Mouse (Mus musculus): Measurements from ENCODE around the gene Usp21. TPM values are rescaled to one million over a fixed set of nuclear protein-coding genes. Genes with fewer than 3 reads are reported as not detected.
A peak's percentile ranks its signal among the peaks of the same experiment; 100 is the strongest.

Gene Usp21
- total RNA-seq, 2 experiments from 2014 or later, result 9.4 to 9.6 TPM

DNA sequence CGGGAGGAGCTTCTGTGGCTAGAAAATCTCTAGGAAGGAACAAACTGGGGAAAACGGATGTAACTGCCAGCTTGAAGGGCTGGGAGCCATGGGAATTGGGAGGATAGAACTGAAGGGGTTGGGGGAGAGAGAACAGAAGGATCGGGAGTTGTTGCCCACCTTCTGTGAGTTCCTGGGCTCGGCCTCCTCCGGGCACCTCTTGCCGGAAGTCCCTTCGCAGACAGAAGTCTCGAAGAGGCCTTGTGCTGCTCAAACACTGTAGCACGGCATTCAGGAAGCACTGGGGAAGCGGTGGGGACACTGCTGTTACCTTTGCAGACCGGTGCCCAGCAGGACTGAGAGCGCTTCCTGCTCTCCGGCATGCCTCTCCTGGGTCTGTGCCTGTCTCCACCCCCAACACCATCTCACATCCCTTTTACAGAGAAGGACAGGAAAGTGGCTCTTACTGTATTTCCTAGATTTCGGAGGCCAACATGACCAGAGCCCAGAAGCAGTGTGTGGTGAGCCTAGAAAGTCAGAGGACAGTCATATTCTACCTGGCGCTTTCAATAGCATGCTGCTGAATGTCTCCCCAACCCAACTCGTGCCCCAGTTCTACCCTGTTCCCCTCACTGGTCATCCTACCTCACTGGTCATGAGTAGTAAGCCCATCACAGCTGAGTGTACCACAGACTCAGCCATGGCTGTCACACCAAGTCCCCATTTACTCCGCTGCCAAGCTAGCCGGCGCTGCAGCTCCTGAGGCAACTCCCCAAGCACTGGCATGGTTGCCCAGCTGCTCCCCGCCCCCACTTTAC is 2.5 kb downstream of the Usp21 start:
- ATAC-seq (replicated peaks; ENCODE audit: low FRiP score, poor library complexity, severe bottlenecking), result no peak

DNA sequence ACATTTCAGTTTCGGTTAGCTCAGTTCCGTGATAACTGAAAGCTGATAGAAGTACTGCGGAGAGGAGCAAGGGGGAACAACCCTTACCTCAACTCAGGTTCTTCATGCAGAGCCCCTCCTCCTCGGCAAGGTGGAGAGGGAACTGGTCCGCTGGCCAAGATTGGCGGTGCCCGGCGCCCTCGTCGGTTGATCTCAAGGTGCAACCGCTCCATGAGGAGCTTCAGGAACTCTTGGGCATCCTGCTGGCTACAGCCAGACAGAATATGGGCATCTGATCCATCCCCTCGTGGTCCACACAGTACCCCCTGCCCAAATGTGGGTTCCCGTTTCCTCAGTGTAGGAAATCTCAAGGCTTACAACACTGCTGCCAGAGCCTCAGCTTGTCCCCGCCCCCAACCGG is 3.3 kb downstream of the Usp21 start:
- no peak for ATAC-seq (replicated peaks; ENCODE audit: low FRiP score, poor library complexity, severe bottlenecking)

DNA sequence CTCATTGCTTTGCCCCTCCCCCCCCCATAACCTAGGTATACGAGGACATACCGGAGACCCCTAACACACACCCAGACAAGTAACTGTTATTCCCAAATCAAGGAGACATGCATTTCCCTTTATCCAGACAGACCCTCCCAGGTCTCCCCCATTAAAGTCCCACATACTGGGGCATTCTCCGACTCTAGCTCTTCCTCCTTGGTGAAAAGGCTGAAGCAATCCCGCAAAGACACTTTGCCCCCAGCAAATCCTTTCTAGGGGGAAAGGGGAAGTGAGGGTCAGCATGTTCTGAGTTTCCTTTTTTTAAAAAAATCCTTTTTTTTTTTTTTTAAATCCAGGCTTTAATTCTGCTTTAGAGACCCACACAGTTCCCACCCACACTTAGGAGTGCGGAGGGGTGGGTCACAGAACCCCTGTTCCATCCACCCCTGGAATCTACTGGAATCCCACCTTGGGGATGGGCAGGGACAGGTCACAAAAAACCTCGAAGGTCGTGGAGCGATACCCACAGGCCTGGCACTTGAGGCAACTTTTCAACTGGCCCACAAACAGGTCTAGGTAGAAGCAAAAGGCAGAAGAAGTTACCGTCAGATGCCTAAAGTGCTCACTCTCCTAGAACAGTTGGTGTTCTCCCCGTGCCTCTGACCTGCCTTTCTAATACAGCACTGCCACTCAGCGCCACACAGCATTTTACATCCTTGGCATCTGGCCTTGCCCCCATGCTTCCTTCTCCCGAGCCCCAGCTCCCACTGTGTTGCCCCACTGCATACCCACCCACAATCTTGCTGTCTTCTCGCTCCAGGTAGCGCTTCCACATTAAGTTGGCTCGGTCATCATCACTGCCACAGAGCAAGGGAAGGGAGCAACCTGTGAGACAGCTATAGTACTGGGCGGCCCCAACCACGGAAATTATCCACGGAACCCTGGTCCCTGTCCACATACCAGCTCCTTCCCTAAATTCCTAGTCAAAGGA is 4.3 kb downstream of the Usp21 start:
- no peak for ATAC-seq (replicated peaks; ENCODE audit: low FRiP score, poor library complexity, severe bottlenecking)

DNA sequence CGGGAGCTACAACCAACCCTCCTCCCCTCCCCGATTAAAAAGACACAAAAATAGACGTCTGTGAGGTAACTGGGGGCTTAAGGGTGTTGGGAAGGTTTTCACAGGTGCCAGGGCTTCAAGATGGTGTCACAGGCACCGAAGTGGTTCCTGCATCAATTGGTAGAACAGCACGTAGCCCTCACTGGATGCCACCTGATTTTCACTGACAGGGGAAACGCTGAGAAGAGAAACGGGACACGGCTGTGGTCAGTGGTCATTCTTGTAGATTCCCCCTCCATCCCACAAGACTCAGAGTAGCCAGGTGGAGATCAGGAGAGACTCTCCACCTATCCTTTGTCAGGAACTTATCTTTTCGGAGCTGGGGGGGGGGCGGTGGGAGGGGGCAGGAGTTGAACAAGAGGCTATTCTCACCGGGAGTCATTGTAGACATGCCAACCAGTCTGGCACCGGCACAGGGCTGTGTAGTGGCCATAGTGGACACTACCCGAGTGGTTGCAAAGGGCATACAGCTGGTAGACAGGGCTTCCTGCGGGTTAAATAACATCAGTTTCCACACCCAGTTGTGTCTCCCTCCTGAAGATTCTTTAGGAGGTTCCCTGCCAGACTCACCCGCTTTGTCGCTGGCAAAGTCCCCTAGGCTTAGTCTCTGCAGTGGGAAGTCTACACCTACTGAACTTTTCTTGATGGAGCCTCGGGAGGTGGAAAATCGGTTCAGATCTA is 5.5 kb downstream of the Usp21 start:
- no peak for ATAC-seq (replicated peaks; ENCODE audit: low FRiP score, poor library complexity, severe bottlenecking)

DNA sequence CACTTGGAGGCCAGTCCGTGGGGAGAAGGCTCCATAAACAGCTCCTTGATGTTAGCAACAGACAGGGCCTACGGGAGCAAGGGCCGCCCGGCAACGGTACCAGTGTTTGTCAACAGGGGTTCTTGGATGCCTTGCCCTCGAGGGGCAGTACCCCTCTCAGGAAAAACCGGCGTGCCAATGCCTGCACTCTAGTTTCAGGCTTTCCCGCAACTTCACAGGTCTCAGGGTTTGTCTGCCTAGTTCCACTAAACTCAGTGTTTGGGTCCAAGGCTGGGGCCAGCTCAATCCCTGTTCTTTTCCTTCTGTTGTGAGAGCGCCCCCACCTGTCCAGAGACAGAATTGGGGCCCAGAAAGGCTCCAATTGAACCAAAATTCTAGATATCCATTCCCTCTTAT is 6.3 kb downstream of the Usp21 start:
- peak; percentile 60 for ATAC-seq (replicated peaks; ENCODE audit: low FRiP score, poor library complexity, severe bottlenecking)

DNA sequence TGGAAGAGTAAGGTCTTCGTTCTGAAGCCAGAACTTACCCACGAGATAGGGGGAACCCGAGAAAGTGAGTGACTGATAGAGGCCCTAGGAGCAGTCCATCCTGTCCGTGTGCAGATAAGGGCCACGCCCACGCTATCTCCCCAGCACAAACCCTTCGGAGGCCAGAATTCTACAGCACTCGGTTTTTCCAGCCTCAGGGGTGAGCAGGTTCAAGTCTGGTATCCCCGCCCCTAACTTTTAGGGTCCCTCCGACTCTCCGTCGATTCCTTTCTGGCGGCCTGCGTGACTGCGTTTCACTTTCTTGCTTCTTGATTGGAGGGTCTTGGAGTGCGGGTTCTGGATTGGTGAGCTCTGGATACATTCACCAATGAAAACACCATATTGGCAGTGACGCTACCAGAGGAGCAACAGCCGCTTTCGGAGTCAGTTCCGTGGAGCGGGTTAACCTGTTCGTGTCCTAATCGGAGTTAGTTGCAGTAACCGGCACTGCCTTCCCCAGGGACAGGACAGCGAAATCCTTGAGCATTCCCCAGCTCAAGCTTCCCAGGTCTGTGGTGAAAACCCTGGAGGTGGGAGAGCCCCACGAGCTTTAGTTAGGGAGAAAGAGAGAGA is 6.8 kb downstream of the Usp21 start, which contains the start of gene Ppox:
TSS of gene Ppox (minus strand) at position 271 of the 612 bp plus-strand sequence.
- ATAC-seq (replicated peaks; ENCODE audit: low FRiP score, poor library complexity, severe bottlenecking), result peak; percentile 82

DNA sequence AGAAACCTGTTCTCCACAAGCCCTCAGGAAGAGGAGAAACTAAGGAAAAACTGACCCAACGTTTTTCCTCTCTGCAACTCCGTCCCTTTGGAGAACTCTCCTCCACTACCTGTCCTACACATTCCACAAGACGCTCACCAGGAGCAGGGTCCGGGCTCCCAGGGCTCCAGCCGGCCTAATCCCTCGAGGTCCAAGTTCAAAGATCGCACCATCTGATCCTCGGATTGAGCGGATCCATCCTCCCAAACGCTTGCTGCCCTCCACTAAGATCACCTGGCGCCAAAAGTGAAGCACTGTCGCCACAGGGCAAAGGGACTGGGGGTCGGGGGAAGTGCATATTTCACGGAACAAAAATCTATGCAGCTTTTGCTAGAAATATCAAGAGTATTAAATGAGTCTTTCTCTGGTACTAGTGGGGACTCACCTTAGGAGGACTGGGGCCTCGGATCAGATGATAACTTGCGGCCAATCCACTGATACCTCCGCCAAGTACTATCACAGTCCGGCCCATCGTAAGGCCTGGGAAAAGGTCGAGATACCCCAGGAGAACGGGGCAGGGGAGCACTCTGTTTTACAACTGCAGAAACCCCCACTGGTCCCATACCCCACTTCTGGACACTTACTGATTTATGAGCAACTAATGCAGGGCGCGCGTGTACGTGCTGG is 7.4 kb downstream of the Usp21 start:
- ATAC-seq (replicated peaks; ENCODE audit: low FRiP score, poor library complexity, severe bottlenecking), result peak; percentile 37

DNA sequence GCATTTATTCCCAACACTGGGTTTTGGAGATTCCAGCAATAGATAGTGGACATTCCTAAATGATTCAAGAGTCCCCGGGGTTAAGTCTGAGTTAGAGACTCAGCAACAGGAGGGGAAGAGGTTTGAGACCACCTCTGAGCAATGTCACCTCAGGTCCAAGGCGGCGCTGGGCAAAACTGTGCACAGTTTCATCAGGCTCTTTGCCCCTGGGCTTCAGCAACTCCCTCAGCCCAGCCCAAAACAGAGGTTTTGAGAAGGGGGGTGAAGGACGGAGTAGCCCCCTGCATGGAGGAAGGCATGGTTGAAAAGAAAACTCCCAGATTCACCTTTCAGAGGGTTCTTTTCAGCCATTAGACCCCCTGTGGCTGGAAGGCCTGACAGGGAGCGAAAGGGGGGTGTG is 8.1 kb downstream of the Usp21 start:
- ATAC-seq (replicated peaks; ENCODE audit: low FRiP score, poor library complexity, severe bottlenecking), result no peak

DNA sequence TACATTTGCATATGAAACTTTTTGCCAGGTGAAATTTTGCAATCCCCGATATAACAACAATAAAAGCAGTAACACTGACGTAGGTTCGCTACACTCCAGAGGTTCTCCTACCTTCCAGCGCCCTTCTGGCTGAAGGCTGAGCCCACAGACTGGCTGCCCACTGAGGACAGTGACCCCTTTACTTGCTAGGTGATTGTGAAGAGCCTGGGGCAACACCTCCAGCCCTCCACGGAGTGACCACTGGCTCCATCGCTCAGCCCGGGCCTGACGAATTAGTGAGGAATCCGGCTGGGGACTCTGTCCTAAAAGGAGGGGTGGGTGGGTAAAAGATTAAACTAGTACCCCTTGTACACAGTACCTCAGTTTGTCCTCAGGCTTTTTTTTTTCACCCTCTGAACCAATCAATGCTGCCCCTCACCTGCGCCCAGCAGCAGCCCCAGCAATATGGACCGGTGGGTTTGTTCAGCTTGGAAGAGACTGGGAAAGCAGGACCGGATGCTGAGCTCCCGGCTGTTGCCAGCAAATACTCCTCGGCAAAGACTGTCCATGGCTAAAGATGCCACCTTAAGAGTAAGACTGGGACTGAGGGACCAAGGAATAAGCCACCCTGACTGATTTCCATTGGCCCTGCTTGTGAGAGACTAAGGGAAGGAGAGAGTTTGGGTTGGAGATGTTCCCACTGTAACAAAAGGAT is 8.6 kb downstream of the Usp21 start:
- ATAC-seq (replicated peaks; ENCODE audit: low FRiP score, poor library complexity, severe bottlenecking), result no peak

DNA sequence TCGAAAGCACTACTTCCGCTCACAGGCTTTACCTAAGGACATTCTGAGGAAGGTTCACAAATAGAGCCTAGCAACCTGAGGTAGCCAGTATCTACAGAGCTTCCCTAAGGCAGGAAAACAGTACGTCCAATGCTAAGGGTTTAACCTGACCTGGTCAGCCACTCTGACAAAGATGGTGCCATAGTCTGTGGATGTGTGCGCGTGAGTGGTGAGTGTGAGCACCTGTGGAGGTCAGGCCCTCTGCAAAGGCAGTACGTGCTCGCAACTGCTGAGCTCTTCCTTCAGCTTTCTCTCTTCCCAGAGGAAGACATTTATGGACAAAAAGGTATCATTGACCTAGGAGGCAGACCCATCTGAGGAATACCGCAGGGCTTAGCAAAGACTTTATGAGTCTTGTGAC is 9.4 kb downstream of the Usp21 start:
- no peak for ATAC-seq (replicated peaks; ENCODE audit: low FRiP score, poor library complexity, severe bottlenecking)

DNA sequence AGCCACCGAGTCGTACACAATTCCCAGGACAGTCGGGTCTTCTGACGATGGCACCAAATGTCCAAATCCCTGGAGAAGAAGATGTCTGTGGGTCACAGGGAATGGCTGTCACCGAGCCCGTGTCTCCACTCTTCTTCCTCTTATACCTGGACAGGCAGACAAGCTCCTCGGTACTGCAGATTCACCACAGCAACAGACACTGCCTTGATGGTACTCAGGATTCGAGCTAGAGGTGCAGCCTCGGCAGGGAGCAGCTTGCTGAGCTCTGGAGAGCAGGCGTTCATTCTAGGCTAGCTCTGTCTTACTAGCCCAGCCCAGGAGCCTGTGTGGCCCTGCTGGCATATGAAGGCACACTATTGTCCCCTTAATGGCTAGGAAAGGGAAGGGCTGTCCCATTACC is 10.1 kb downstream of the Usp21 start:
- no peak for ATAC-seq (replicated peaks; ENCODE audit: low FRiP score, poor library complexity, severe bottlenecking)

DNA sequence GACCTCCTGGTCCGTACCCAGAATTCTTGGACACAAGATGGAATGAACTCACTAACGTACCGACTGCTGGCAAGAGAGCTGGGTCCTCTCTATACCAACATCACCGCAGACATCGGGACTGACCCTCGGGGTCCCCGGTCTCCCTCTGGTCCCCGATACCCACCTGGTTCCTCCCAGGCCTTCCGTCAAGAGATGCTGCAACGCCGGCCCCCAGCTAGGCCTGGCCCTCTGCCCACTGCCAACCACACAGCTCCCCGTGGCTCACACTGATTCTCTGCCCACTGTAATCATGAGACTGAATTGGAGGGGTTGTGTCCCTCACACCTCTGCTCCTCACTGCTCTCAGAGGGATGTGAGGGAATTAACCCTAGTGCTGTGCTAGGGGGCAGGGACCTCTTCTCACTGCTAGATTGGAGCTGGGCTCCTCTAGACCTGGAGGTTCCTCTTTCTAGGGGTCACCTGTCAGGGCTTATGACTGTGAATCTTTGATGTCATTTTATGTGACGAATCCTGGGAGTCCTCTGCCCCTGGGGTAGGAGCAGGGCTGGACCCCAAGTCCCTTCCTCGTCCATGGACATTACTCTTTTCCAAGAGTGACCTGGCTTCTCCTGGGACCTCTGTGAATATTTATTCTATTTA is 11.6 kb downstream of the Usp21 start:
- no peak for ATAC-seq (replicated peaks; ENCODE audit: low FRiP score, poor library complexity, severe bottlenecking)

DNA sequence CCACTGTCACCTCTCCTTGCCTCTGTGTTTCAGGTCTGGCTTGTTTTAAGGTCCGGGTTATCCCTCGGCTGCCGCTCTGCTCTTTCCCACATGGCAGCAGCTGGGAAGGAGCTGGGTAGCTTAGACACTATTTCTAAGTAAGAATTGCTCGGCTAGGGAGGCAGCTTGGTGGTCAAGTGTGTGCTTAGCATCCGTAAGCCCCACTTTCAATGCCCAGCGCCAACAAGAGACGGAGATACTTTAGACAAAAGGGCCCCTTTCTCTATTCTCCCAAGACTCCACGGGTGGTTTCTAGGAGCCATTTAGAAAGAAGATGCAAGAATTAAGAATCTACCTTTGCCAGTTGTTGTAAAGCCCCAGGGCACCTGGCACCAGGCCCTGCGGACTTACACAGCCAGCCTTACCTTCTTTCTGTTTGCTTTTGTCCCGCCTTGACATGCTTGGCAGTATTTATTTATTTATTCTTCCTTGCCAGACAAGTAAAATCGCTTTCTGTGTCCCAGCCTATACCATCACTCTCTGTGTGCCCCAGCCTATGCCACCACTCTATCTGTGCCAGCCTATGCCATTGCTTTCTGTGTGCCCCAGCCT is 12.6 kb downstream of the Usp21 start:
- no peak for ATAC-seq (replicated peaks; ENCODE audit: low FRiP score, poor library complexity, severe bottlenecking)

DNA sequence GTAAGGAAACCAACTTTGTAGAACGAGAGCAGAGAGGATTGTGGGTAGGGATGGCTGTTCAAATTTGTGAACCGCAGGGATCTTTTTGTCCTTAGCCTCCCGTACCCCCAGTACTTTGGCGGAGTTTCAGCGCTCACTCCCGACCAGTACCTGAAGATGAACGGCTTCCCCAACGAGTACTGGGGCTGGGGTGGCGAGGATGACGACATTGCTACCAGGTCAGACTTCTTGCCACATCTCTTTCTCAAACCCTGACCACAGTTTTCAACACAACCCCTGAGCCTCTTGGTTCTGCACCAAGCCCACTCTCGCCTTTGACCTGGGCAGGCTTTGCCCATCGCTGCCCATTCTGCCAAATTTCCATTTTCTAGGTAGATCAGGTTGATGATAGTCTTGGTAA is 13.6 kb downstream of the Usp21 start:
- ATAC-seq (replicated peaks; ENCODE audit: low FRiP score, poor library complexity, severe bottlenecking), result no peak

DNA sequence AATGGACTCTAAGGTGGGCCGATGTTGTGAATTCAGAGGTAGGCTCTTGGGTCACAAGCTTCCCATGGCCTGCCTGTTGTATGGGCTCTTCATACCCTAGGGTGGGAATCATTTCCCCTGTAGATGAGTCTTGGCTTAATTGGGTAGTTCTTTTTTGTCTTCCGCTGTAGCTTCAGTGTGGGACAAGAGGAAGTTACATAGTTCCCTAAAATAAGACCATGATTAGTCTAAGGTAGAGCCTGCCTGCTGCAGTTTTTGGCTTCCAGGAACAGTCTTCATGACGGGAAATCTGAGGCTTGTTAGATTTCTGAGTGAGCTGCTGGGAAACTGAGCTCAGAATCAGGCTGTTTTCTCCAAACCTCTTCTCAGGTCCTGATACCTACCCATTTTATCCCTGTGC is 15.7 kb downstream of the Usp21 start:
- no peak for ATAC-seq (replicated peaks; ENCODE audit: low FRiP score, poor library complexity, severe bottlenecking)

DNA sequence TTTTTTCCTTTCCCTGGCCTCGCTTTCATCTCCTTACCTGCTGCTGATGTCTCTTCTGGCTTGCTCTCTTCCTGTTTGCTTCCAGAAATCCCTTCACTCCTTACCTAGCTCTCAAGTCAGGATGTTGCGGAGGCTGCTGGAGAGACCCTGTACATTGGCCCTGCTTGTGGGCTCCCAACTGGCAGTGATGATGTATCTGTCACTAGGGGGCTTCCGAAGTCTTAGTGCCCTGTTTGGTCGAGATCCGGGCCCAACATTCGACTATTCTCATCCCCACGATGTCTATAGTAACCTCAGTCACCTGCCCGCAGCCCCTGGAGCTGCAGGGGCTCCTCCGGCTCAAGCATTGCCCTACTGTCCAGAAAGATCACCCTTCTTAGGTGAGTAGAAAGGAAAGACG is 16.2 kb downstream of the Usp21 start:
- ATAC-seq (replicated peaks; ENCODE audit: low FRiP score, poor library complexity, severe bottlenecking), result no peak

DNA sequence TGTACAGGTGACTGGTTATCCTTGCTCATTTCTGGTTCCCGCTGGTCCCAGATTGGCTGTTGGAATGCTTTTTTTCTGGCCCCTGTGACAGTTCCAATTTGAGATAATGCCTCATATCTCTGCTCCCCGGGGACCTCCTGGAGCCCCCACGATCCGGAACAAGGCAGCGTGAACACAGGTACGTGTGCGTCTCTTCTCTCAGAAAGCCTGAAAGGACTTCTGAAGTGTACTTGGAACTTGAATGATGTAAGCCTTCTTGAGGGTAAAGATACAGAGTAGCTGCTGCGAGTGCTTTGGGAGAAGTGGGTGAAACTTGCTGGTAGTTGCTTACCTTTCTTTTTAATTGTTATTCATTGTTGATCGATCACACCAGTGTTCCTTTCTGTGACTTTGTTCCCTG is 16.6 kb downstream of the Usp21 start:
- no peak for ATAC-seq (replicated peaks; ENCODE audit: low FRiP score, poor library complexity, severe bottlenecking)

DNA sequence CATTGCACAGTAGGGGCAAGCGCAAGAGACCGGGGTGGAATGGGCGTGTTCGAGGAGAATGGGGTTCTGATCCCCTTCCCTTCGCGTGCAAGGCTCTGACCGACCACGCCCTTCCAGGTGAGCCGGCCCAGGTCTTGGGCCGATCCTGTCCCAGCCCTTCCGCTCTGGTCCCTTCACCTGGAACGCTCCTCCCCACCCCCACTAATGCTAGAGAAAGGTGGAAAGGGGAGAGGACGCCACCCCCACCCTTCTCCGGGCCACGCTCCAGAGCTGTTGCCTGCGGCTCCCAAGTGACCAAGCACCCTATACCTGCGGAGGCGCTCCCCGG is 17.3 kb downstream of the Usp21 start:
- ATAC-seq (replicated peaks; ENCODE audit: low FRiP score, poor library complexity, severe bottlenecking), result peak; percentile 56

Measured in erythroblast, adult 5-6 weeks (primary cell).